Mouse (Mus musculus): ENCODE measurements around the gene Gpx4. TPM values are rescaled to one million over a fixed set of nuclear protein-coding genes. Genes with fewer than 3 reads are reported as not detected.

The Gpx4 gene
- 702 and 747 TPM in 2 replicates for polyA plus RNA-seq (2016; fragmentation: Nextera tagmentation; extraction: Ambion mirVana)

DNA sequence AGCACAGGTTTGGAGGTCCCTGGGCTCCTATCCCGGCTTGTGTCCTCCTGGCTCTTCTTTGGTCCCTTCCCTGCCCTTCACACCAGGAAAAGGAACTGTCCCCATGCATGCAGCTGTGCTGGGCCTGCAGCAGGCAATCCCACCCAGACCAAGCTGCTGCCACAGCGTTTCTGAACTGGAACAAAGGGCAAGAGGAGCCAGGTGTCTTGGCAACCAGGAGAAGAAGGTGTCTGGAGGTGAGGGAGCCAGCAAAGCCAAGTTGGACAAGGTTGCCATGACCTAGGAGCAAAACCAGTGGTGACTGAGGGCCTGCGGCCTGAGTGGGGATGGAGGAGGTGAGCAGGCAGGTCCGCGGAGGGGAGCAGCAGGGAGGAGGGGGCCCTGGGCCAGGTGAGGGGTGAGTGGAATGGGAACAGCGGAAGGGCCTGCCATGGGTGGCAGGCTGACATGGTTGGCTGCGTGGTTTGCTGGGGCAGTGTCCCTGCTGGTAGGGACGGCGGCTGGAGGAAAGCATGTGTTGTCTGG, at the start of gene Gpx4:
Gene Gpx4, plus strand, starts transcription at position 126 of the 525 bp plus-strand sequence.
- WGBS = 43% methylated on average over 9 of the region's 9 CpGs
- no peak for DNase-seq (ENCODE audit: low spot score)
- no peaks in the 10 kb centered on the region for H3K9me3 ChIP-seq (replicated peaks)
- peaks cover 62% of the 10 kb centered on the region for H3K4me1 ChIP-seq
- no peak within 1 kb of the TSS for H3K4me3 ChIP-seq
- H3K27me3 ChIP-seq (ENCODE audit: low read depth, poor library complexity, severe bottlenecking) = no peaks in the 10 kb centered on the region
- H3K27ac ChIP-seq (replicated peaks) = peak within 1 kb of the TSS; percentile 98
- H3K36me3 ChIP-seq = no peaks in the 10 kb centered on the region

DNA sequence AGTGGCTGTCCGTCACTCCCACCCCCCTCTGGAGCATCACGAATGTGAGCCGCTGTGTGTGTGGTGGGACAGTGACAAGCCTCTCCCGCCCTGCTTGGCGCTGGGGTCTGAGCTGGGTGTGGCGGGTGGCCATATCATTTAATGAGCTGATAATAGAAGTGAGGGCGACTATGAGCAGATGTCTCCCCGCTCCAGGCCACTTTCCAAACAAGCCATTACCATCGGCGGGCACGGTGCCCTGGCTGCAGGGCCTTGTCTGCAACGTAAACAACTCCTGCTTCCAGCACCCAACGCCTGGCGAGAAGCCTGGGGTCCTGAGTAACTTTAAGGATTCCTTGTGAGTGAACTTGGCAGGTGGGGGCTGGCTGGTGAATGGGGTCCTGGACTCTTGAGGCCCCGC, 49.1 kb upstream of the Gpx4 start:
- no peak for DNase-seq (ENCODE audit: low spot score)
- WGBS = 6% methylated on average over 15 of the region's 15 CpGs
- Histone ChIP-seq H3K27ac (replicated peaks) (peak overlapping the region; percentile 82), H3K9me3 (replicated peaks) (no peaks in the 10 kb centered on the region), H3K36me3 (peaks cover 12% of the 10 kb centered on the region; the same call in 1 of the 2 replicates), H3K4me3 (peak overlapping the region; percentile 61), H3K4me1 (peaks cover 37% of the 10 kb centered on the region), H3K27me3 (ENCODE audit: low read depth, poor library complexity, severe bottlenecking) (peaks cover 52% of the 10 kb centered on the region)

DNA sequence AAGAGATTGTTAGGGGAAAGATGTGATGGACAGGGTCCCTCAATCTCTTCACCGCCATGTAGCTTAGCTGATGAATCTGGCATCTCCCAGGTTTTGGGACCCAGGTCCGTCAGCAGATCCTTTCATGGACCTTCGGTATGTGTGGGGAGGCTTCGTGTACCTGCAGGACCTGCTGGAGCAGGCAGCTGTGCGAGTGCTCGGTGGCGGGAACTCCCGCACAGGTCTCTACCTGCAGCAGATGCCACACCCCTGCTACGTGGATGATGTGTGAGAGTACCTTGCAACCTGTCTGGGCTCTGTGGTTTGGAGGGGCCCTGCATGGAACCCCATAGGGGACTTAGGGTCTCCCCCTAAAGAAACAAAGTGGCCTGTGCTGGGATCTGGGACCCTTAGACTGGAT, 45.0 kb upstream of the Gpx4 start:
- Histone ChIP-seq H3K27ac (replicated peaks) (no peak overlapping the region), H3K36me3 (no peaks in the 10 kb centered on the region), H3K4me1 (peaks cover 31% of the 10 kb centered on the region), H3K27me3 (ENCODE audit: low read depth, poor library complexity, severe bottlenecking) (peaks cover 79% of the 10 kb centered on the region), H3K9me3 (replicated peaks) (no peaks in the 10 kb centered on the region), H3K4me3 (no peak overlapping the region)
- WGBS = 79% methylated on average over 9 of the region's 9 CpGs
- DNase-seq (ENCODE audit: low spot score) = no peak

DNA sequence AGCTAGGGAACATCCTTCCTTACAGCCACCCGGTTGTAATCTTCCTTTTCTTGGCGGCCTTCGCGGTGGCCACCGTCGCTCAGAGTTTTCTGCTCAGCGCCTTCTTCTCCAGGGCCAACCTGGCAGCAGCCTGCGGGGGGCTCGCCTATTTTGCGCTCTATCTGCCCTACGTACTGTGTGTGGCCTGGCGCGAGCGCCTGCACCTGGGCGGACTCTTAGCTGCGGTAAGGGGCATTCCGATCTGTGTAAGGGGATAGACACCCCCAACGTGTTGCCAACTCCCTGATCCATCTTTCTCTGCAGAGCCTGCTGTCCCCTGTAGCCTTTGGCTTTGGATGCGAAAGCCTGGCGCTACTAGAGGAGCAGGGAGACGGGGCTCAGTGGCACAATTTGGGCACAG, 44.1 kb upstream of the Gpx4 start:
- WGBS = 23% methylated on average over 21 of the region's 21 CpGs
- Histone ChIP-seq H3K4me1 (peaks cover 25% of the 10 kb centered on the region), H3K27me3 (ENCODE audit: low read depth, poor library complexity, severe bottlenecking) (peaks cover 79% of the 10 kb centered on the region), H3K9me3 (replicated peaks) (no peaks in the 10 kb centered on the region), H3K4me3 (no peak overlapping the region), H3K36me3 (0 out of 2 replicates have a peak, but pooled peaks cover under 1% of the 10 kb centered on the region), H3K27ac (replicated peaks) (no peak overlapping the region)
- no peak for DNase-seq (ENCODE audit: low spot score)

DNA sequence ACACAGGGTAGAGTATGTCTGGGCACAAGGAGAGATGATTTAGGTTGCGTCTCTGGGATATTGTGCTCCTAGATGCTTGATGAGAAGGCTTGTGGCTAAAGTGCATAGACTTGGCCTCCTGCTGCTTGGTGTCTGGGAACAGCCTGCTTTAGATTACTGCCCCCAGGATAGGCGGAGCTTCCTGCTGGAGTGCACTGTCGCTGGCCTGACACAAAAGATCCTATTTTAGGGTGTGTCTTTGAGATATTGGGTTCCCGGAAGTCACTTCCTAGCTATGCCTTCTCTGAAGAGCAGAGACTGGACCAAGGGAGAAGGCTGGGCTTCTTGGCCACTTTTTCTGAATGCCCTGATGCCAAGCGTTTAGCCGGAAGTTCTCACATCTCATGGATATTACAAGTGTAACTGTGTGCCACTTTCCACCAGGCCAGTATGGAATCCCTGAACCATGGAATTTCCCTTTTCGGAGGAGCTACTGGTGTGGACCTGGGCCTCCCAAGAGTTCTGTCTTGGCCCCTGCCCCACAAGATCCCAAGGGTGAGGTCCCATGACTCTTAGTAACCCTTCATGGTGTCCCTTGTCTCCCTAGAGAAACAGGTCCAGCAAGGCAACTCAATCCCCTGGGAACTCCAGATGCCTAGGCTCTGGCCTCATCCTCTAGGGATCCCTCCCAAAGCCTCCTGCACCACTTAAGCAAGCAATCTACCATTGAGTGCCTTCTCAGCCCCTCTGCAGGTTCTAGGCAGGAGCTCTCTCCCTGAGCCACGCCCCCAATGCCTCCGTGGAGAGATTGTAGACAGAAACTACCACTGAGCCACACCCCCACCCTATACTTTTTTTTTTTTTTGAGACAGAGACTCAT, 43.4 kb upstream of the Gpx4 start:
- H3K27ac ChIP-seq (replicated peaks) = no peak overlapping the region
- H3K27me3 ChIP-seq (ENCODE audit: low read depth, poor library complexity, severe bottlenecking) = peaks cover 71% of the 10 kb centered on the region
- DNase-seq (ENCODE audit: low spot score) = no peak
- peaks cover 8% of the 10 kb centered on the region; the same call in 1 of the 2 replicates for H3K36me3 ChIP-seq
- 62% methylated on average over 9 of the region's 9 CpGs for WGBS
- peaks cover 17% of the 10 kb centered on the region for H3K4me1 ChIP-seq
- H3K4me3 ChIP-seq = no peak overlapping the region
- no peaks in the 10 kb centered on the region for H3K9me3 ChIP-seq (replicated peaks)

DNA sequence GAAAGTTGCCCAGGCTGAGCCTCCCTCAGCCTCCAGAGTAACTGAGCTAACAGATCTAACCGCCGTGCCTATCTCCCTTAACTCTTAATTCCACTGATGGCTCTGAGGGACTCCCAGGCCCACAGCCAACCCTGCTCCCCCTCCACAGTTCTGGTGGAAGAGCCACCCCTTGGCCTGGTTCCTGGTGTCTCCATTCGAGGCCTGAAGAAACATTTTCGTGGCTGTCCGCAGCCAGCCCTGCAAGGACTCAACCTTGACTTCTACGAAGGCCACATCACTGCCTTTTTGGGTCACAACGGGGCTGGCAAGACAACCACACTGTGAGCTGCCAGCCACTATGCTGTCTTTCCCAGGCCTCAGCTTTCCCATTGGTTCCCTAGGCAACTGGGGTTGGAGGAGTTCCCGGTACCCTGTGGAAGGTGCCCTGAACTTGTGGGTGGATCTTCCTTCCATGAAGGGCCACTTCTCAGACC, 42.7 kb upstream of the Gpx4 start:
- H3K27me3 ChIP-seq (ENCODE audit: low read depth, poor library complexity, severe bottlenecking) = peaks cover 65% of the 10 kb centered on the region
- DNase-seq (ENCODE audit: low spot score) = no peak
- H3K27ac ChIP-seq (replicated peaks) = no peak overlapping the region
- WGBS = 94% methylated on average over 8 of the region's 8 CpGs
- peaks cover 15% of the 10 kb centered on the region; the same call in 1 of the 2 replicates for H3K36me3 ChIP-seq
- no peaks in the 10 kb centered on the region for H3K9me3 ChIP-seq (replicated peaks)
- no peak overlapping the region for H3K4me3 ChIP-seq
- peaks cover 16% of the 10 kb centered on the region for H3K4me1 ChIP-seq

DNA sequence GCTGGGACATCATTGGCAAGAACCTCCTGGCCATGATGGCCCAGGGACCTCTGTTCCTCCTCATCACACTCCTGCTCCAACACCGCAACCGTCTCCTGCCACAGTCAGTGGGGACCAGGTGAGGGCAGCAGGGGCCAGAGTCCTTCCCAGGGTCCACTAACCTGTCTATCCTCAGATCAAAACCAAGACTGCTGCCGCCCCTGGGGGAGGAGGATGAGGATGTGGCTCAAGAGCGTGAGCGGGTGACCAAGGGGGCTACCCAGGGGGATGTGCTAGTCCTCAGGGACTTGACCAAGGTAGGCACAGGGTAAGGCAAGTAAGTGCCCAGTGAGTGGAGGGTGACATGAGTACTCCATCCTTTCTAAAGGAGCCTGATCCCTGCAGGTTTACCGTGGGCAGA, 35.2 kb upstream of the Gpx4 start:
- Histone ChIP-seq H3K27ac (replicated peaks) (no peak overlapping the region), H3K4me3 (no peak overlapping the region), H3K27me3 (ENCODE audit: low read depth, poor library complexity, severe bottlenecking) (peaks cover 61% of the 10 kb centered on the region), H3K9me3 (replicated peaks) (peaks cover 23% of the 10 kb centered on the region), H3K4me1 (peaks cover 11% of the 10 kb centered on the region), H3K36me3 (peaks cover 43% of the 10 kb centered on the region)
- no peak for DNase-seq (ENCODE audit: low spot score)
- 90% methylated on average over 6 of the region's 6 CpGs for WGBS

DNA sequence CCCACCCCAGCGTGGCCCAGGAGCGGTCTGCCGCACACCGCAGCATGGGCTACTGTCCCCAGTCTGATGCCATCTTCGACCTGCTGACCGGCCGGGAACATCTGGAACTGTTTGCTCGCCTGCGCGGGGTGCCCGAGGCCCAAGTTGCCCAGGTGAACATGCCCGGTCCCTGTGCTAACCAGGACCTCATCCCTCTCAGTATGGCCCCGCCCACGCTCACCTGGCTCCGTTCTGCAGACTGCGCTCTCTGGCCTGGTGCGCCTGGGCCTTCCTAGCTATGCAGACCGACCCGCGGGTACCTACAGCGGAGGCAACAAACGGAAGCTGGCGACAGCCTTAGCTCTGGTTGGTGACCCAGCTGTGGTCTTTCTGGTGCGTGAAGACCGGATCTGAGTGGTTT, 33.4 kb upstream of the Gpx4 start:
- DNase-seq (ENCODE audit: low spot score) = no peak
- WGBS = 33% methylated on average over 25 of the region's 25 CpGs
- Histone ChIP-seq H3K27ac (replicated peaks) (no peak overlapping the region), H3K36me3 (peaks cover 35% of the 10 kb centered on the region), H3K27me3 (ENCODE audit: low read depth, poor library complexity, severe bottlenecking) (peaks cover 69% of the 10 kb centered on the region), H3K4me3 (0 out of 2 replicates have a peak overlapping the region, but pooled peaks have one; percentile 3), H3K4me1 (peaks cover 14% of the 10 kb centered on the region), H3K9me3 (replicated peaks) (peaks cover 23% of the 10 kb centered on the region)

DNA sequence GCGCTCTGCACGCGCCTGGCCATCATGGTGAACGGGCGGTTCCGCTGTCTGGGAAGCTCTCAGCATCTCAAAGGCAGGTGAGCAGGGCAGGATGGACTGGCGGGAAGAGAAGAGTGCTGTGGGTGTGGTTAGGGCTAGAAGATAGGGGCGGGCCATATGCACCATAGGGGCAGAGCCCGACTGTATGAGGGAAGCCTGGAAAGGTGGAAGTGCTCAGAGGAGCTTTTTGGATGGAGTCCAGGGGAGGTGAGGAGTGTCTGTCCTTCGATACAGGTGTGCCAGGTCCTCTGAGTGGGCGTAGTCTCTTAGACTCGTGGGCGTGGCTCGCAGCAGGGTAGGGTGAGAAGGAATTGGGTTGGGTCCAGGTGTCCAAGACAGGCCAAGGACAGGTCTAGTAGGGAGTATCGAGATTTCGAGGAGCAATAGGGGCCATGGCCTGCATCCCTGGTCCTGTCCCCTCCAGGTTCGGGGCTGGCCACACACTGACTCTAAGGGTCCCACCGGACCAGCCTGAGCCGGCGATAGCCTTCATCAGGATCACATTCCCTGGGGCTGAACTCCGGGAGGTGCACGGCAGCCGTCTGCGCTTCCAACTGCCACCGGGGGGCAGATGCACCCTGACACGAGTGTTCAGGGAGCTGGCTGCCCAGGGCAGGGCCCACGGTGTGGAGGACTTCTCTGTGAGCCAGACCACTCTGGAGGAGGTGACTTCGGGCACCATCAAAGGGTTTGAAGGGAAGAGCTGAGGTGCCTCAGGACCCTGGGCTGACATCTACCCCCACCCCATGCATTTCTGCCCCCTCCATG, 32.3 kb upstream of the Gpx4 start:
- Histone ChIP-seq H3K27ac (replicated peaks) (no peak overlapping the region), H3K27me3 (ENCODE audit: low read depth, poor library complexity, severe bottlenecking) (peaks cover 80% of the 10 kb centered on the region), H3K4me1 (peaks cover 25% of the 10 kb centered on the region), H3K9me3 (replicated peaks) (peaks cover 22% of the 10 kb centered on the region), H3K36me3 (peaks cover 24% of the 10 kb centered on the region), H3K4me3 (no peak overlapping the region)
- DNase-seq (ENCODE audit: low spot score) = no peak
- WGBS = 26% methylated on average over 28 of the region's 28 CpGs

DNA sequence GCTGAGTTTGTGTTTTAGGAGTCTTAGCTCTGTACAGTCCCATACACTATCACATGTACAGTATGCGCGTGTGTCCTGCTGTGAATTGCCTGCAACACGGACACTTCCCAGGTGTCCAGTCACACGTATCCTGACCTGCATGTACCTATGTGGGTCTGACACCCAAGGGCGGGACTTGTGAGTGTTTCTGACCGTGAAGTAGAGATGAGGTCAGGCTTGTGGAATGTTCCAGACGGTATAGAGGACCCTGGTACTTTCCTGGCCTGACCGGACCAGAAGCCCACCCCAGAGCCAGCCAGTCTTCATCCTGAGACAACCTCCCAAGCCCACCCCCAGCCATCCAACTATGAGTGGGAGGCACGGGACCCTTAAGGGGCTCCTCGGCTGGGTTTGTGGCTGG, 31.4 kb upstream of the Gpx4 start:
- DNase-seq (ENCODE audit: low spot score) = no peak
- Histone ChIP-seq H3K27ac (replicated peaks) (no peak overlapping the region), H3K9me3 (replicated peaks) (peaks cover 13% of the 10 kb centered on the region), H3K27me3 (ENCODE audit: low read depth, poor library complexity, severe bottlenecking) (peaks cover 89% of the 10 kb centered on the region), H3K4me1 (peaks cover 34% of the 10 kb centered on the region), H3K36me3 (peaks cover 16% of the 10 kb centered on the region), H3K4me3 (no peak overlapping the region)
- WGBS = 87% methylated on average over 10 of the region's 10 CpGs

DNA sequence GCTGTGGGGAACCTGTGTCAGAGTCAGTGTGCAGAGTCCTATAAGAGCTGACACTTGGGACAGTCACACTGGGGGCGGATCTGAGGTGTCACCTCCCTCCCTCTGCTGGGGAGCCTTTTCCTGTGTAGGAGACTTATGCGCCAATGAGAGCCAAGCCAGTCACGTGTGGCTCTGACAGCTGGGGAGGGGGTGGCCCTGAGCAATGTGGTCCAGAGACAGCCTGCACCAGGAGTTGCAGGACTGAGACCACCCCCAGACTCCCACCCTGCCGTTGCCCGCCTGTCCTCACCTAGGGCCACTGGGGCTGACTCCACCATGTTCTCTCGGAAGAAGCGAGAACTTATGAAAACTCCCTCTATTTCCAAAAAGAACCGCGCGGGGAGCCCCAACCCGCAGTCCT, 30.5 kb upstream of the Gpx4 start, which contains the start of gene Arhgap45:
Gene Arhgap45, plus strand, starts transcription at position 143 of the 400 bp plus-strand sequence.
- Histone ChIP-seq H3K4me1 (peaks cover 35% of the 10 kb centered on the region), H3K36me3 (peaks cover 7% of the 10 kb centered on the region), H3K27me3 (ENCODE audit: low read depth, poor library complexity, severe bottlenecking) (peaks cover 94% of the 10 kb centered on the region), H3K9me3 (replicated peaks) (peaks cover 4% of the 10 kb centered on the region; the same call in 1 of the 2 replicates), H3K27ac (replicated peaks) (0 out of 2 replicates have a peak within 1 kb of the TSS, but pooled peaks have one; percentile 28), H3K4me3 (0 out of 2 replicates have a peak within 1 kb of the TSS, but pooled peaks have one; percentile 2)
- DNase-seq (ENCODE audit: low spot score) = no peak
- WGBS = 71% methylated on average over 11 of the region's 11 CpGs

DNA sequence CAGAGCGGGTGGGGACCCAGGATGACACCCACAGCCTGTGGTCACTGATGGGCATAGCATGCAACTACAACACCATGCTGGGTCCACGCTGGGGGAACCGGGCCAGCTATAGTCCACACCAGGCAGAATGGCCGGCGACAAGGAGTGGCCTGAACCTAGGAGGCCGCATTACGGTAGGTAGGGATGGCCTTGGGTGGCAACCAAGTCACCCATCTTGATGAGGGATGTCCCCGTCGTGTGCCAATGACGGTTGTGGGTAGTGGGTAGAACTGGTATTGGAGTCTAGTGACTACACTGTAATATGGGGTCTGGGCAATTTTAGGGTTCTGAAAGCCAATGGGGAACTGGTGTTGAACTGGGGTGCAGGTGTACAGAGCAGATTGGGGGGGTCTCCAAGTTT, 30.0 kb upstream of the Gpx4 start:
- Histone ChIP-seq H3K36me3 (peaks cover 2% of the 10 kb centered on the region; the same call in 1 of the 2 replicates), H3K4me1 (peaks cover 35% of the 10 kb centered on the region), H3K27ac (replicated peaks) (0 out of 2 replicates have a peak overlapping the region, but pooled peaks have one; percentile 28), H3K9me3 (replicated peaks) (no peaks in the 10 kb centered on the region), H3K4me3 (no peak overlapping the region), H3K27me3 (ENCODE audit: low read depth, poor library complexity, severe bottlenecking) (peaks cover 89% of the 10 kb centered on the region)
- DNase-seq (ENCODE audit: low spot score) = no peak
- 89% methylated on average over 10 of the region's 10 CpGs for WGBS

All from midbrain, embryonic 10.5 days (tissue).